Mouse (Mus musculus) embryonic facial prominence, embryonic 15.5 days (tissue): ENCODE measurements at regions not wholly inside any gene's neighbourhood (a gene's known extent, or its start where the extent isn't known, plus 50 kb on each side); places are given as distances from the start of the nearest gene placed in this dataset.

Source experiments
- ATAC-seq: fragments of 200-750 bp; cut with Nextera tagmentation; 2 replicates; pipeline ENCODE4 v1.8.0; 2017; ENCODE audit warnings: low read depth, moderate TSS enrichment; ENCODE audit not compliant: insufficient number of reproducible peaks, low FRiP score, low TSS enrichment
- H3K27ac ChIP-seq: fragments of 300-500 bp; sonication (generic); replicated peaks from 2 replicates; pipeline ENCODE4 v1.5.1; 2015; ENCODE audit warnings: mild to moderate bottlenecking, inconsistent platforms
- H3K27me3 ChIP-seq: fragments of 300-500 bp; sonication (generic); 2 replicates; pipeline ENCODE4 v1.6.1; 2015; ENCODE audit warnings: inconsistent platforms
- H3K36me3 ChIP-seq: fragments of 300-500 bp; sonication (generic); 2 replicates; pipeline ENCODE4 v1.6.1; 2015; ENCODE audit warnings: mild to moderate bottlenecking, inconsistent platforms
- H3K4me1 ChIP-seq: fragments of 300-500 bp; sonication (generic); 2 replicates; pipeline ENCODE4 v1.6.1; 2015; ENCODE audit warnings: inconsistent platforms
- H3K4me2 ChIP-seq: fragments of 300-500 bp; sonication (generic); replicated peaks from 2 replicates; pipeline ENCODE4 v1.6.1; 2015; ENCODE audit warnings: mild to moderate bottlenecking, inconsistent platforms
- H3K4me3 ChIP-seq: fragments of 300-500 bp; sonication (generic); replicated peaks from 2 replicates; pipeline ENCODE4 v1.5.1; 2015; ENCODE audit warnings: mild to moderate bottlenecking, inconsistent platforms
- H3K9ac ChIP-seq: fragments of 300-500 bp; sonication (generic); 2 replicates; pipeline ENCODE4 v1.6.1; 2015; ENCODE audit warnings: inconsistent platforms
- H3K9me3 ChIP-seq: fragments of 300-500 bp; sonication (generic); replicated peaks from 2 replicates; pipeline ENCODE4 v1.6.1; 2016; ENCODE audit warnings: inconsistent platforms
- WGBS: fragments of 180-500 bp; shearing (Covaris S2); methylation state at CpG from one replicate; pipeline ENCODE4 v1.1.7; 2015; 5-methylcytosine and 5-hydroxymethylcytosine counted together

GRCm38 (mm10) chr17:22673891-22674622 lies 73.3 kb downstream of the Vmn2r112 start:
- WGBS: 25% methylated on average over 16 of the region's 16 CpGs

More at GRCm38 (mm10) chr17:22673891-22674622, 73.3 kb downstream of the Vmn2r112 start:
- Histone ChIP-seq H3K4me3 (peak overlapping the region; percentile 40), H3K36me3 (no peaks in the 10 kb centered on the region), H3K27ac (no peak overlapping the region), H3K27me3 (no peaks in the 10 kb centered on the region), H3K4me2 (peak overlapping the region; percentile 44), H3K4me1 (no peaks in the 10 kb centered on the region), H3K9me3 (no peaks in the 10 kb centered on the region), H3K9ac (no peak overlapping the region)
- ATAC-seq: 0 out of 2 replicates have a peak, but pooled peaks have one; percentile 34
